Mouse (Mus musculus): ENCODE results near the gene Eif4ebp2. TPM values are rescaled to one million over a fixed set of nuclear protein-coding genes. Genes with fewer than 3 reads are reported as not detected.

The Eif4ebp2 gene
- polyA plus RNA-seq, 1 experiment from 2014 or later, result 46.9 TPM

DNA sequence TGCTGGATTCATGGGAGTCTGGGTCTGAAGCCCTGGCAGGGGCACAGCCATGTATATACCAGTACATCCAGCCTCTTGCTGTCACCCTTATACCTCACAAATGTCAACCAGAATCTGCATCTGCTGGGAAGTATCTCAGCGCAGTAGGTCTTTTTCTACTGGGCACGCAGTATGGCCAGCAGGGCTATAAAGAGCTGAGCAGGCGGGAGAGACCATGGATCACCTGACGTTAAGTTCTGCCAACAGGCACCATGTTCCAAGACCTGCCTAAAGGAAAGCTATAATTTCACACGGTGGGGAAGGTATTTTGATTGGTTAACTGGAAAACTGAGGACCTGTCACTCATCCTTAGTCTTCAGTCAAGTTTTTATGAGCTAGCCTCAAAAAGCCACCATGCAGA, 23.4 kb downstream of the Eif4ebp2 start:
- peaks cover 8% of the 10 kb centered on the region for H3K4me1 ChIP-seq (ENCODE audit: control insufficient read depth, insufficient read depth, low read length)

DNA sequence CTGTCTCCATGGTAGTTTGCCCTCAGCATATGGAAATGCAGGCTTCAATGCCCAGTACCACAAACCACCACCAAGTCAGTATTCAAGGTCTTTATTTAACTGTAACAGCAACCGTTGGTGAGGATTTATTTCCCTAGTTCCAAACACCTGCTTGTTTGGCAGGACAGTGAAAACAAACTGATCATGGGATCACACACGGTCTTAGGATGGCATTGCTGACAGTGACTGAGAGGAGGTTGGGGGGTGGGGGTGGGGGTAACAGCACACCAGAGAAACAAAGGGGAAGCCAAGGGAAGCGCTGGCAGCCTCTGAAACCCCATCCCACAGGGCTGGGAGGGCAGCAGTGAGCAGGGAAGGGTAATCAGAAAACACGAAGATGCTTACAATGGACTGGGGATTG, 24.0 kb downstream of the Eif4ebp2 start:
- ATAC-seq (ENCODE audit: low read depth) (no peak), DNase-seq (ENCODE audit: low spot score) (no peak)
- Histone ChIP-seq H3K4me1 (ENCODE audit: control insufficient read depth, insufficient read depth, low read length) (peaks cover 8% of the 10 kb centered on the region), H3K9ac (ENCODE audit: low read depth, low read length) (no peak overlapping the region), H3K27me3 (replicated peaks; ENCODE audit: control insufficient read depth, insufficient read depth, low read length) (no peaks in the 10 kb centered on the region), H3K9me3 (ENCODE audit: control insufficient read depth, low read length) (no peaks in the 10 kb centered on the region), H3K4me2 (ENCODE audit: low read depth, low read length) (no peak overlapping the region), H3K36me3 (ENCODE audit: control insufficient read depth, insufficient read depth, low read length) (peaks cover 41% of the 10 kb centered on the region), H3K27ac (replicated peaks; ENCODE audit: low read depth, low read length) (no peak overlapping the region), H3K4me3 (ENCODE audit: low read depth, low read length) (no peak overlapping the region)
- 63% methylated on average over 4 of the region's 4 CpGs for WGBS

More for the DNA sequence above, 23.4 kb downstream of the Eif4ebp2 start:
- no peak for DNase-seq (ENCODE audit: low spot score)
- ATAC-seq (ENCODE audit: low read depth), result no peak
- 86% methylated on average over 5 of the region's 5 CpGs for WGBS
- Histone ChIP-seq H3K4me2 (ENCODE audit: low read depth, low read length) (no peak overlapping the region), H3K27ac (replicated peaks; ENCODE audit: low read depth, low read length) (no peak overlapping the region), H3K9ac (ENCODE audit: low read depth, low read length) (no peak overlapping the region), H3K4me3 (ENCODE audit: low read depth, low read length) (no peak overlapping the region), H3K9me3 (ENCODE audit: control insufficient read depth, low read length) (no peaks in the 10 kb centered on the region), H3K36me3 (ENCODE audit: control insufficient read depth, insufficient read depth, low read length) (peaks cover 47% of the 10 kb centered on the region), H3K27me3 (replicated peaks; ENCODE audit: control insufficient read depth, insufficient read depth, low read length) (no peaks in the 10 kb centered on the region)

DNA sequence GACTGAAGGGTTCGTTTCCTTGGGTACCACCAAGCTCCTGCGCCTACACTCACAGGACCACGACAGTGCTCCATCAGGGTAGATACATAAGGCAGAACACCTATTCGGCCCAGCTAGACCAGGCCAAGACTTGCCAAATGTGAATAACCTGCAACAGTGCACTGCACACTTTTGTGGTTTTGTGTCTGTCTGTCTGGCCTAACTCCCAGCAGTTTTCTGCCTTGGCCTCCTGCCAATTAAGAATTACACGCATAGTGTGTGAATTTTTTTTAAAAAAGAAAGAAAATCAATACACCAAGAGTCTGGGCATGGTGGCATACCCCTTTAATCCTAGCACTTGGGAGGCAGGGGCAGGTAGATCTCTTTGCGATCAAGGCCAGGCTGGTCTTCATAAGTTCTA, 24.5 kb downstream of the Eif4ebp2 start:
- ATAC-seq (ENCODE audit: low read depth) (no peak), DNase-seq (ENCODE audit: low spot score) (no peak)
- Histone ChIP-seq H3K36me3 (ENCODE audit: control insufficient read depth, insufficient read depth, low read length) (peaks cover 36% of the 10 kb centered on the region), H3K4me2 (ENCODE audit: low read depth, low read length) (no peak overlapping the region), H3K27ac (replicated peaks; ENCODE audit: low read depth, low read length) (no peak overlapping the region), H3K4me1 (ENCODE audit: control insufficient read depth, insufficient read depth, low read length) (peaks cover 8% of the 10 kb centered on the region), H3K4me3 (ENCODE audit: low read depth, low read length) (no peak overlapping the region), H3K27me3 (replicated peaks; ENCODE audit: control insufficient read depth, insufficient read depth, low read length) (no peaks in the 10 kb centered on the region), H3K9me3 (ENCODE audit: control insufficient read depth, low read length) (no peaks in the 10 kb centered on the region), H3K9ac (ENCODE audit: low read depth, low read length) (no peak overlapping the region)
- 86% methylated on average over 6 of the region's 6 CpGs for WGBS

DNA sequence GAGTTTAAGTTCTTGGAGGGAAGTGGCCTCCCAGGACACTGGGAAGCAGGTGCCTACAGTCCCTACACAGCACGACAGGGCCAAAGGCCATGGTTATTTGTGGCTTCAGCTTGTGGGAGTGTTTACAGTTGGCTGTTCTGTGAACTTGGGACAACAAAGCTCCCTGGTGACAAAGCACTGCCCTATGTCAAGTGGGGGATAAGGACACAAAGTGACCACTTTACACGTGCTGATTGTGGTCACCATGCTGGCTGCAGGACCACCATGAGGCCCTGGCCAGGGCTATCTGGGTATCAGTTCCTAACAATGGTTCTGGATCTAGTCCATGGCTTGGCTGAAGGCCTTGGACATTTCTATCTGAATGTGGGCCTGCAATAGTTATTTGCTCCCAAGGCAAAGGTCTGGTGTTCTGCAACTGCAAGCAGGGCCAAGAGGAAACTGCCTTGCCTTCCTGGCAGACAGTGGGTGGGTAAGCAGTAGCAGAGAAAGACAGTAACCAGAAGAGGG, 26.2 kb downstream of the Eif4ebp2 start:
- H3K9ac ChIP-seq (ENCODE audit: low read depth, low read length), result no peak overlapping the region
- H3K4me2 ChIP-seq (ENCODE audit: low read depth, low read length), result no peak overlapping the region
- no peaks in the 10 kb centered on the region for H3K9me3 ChIP-seq (ENCODE audit: control insufficient read depth, low read length)
- H3K27me3 ChIP-seq (replicated peaks; ENCODE audit: control insufficient read depth, insufficient read depth, low read length), result no peaks in the 10 kb centered on the region
- H3K4me3 ChIP-seq (ENCODE audit: low read depth, low read length), result no peak overlapping the region
- DNase-seq (ENCODE audit: low spot score), result no peak
- H3K36me3 ChIP-seq (ENCODE audit: control insufficient read depth, insufficient read depth, low read length), result peaks cover 27% of the 10 kb centered on the region
- ATAC-seq (ENCODE audit: low read depth), result no peak
- 53% methylated on average over 2 of the region's 2 CpGs for WGBS
- H3K4me1 ChIP-seq (ENCODE audit: control insufficient read depth, insufficient read depth, low read length), result peaks cover 8% of the 10 kb centered on the region
- no peak overlapping the region for H3K27ac ChIP-seq (replicated peaks; ENCODE audit: low read depth, low read length)

- H3K9ac ChIP-seq (ENCODE audit: low read depth, low read length), result no peak overlapping the region
- H3K4me1 ChIP-seq (ENCODE audit: control insufficient read depth, insufficient read depth, low read length), result peaks cover 8% of the 10 kb centered on the region
- no peak for DNase-seq (ENCODE audit: low spot score)
- ATAC-seq (ENCODE audit: low read depth), result no peak
- peaks cover 14% of the 10 kb centered on the region; the same call in 1 of the 2 replicates for H3K36me3 ChIP-seq (ENCODE audit: control insufficient read depth, insufficient read depth, low read length)
- no peaks in the 10 kb centered on the region for H3K9me3 ChIP-seq (ENCODE audit: control insufficient read depth, low read length)
- no peak overlapping the region for H3K27ac ChIP-seq (replicated peaks; ENCODE audit: low read depth, low read length)
- peaks cover 10% of the 10 kb centered on the region for H3K27me3 ChIP-seq (replicated peaks; ENCODE audit: control insufficient read depth, insufficient read depth, low read length)
- H3K4me3 ChIP-seq (ENCODE audit: low read depth, low read length), result no peak overlapping the region
- no peak overlapping the region for H3K4me2 ChIP-seq (ENCODE audit: low read depth, low read length)
- WGBS, result 78% methylated on average over 2 of the region's 2 CpGs
Observed at GRCm38 (mm10) chr10:61425047-61425446, 27.4 kb downstream of the Eif4ebp2 start.

DNA sequence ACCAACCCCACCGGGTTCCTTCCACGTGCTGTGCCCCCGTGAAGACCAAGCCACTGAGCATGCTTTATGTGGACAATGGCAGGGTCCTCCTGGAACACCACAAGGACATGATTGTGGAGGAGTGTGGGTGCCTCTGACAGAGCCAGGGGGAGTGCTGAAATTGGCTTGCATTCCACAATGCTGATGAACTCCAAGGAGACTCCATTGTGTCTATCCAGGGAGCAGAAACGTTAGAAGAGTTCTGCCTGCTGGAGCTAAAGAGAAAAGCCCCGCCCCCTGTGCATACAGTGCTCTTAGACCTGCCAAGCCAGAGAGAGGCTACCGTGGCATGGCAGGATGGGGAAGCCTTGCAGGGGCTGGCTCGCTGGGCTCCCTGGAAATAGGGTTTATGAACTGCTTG, 28.0 kb downstream of the Eif4ebp2 start:
- 0 out of 2 replicates have a peak, but pooled peaks have one; percentile 47 for ATAC-seq (ENCODE audit: low read depth)

DNA sequence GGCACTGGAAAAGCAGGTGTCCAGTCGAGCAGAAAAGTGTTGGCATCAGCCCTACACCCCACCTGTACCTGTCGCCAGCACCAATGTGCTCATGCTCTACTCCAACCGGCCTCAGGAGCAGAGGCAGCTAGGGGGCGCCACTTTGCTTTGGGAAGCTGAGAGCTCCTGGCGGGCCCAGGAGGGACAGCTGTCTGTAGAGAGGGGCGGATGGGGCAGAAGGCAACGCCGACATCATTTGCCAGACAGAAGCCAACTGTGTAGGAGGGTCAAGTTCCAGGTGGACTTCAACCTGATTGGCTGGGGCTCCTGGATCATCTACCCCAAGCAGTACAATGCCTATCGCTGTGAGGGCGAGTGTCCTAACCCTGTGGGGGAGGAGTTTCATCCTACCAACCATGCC, 29.2 kb downstream of the Eif4ebp2 start:
- Histone ChIP-seq H3K27me3 (replicated peaks; ENCODE audit: control insufficient read depth, insufficient read depth, low read length) (peaks cover 27% of the 10 kb centered on the region), H3K27ac (replicated peaks; ENCODE audit: low read depth, low read length) (no peak overlapping the region), H3K4me2 (ENCODE audit: low read depth, low read length) (no peak overlapping the region), H3K4me1 (ENCODE audit: control insufficient read depth, insufficient read depth, low read length) (peaks cover 13% of the 10 kb centered on the region), H3K9ac (ENCODE audit: low read depth, low read length) (no peak overlapping the region), H3K4me3 (ENCODE audit: low read depth, low read length) (no peak overlapping the region), H3K36me3 (ENCODE audit: control insufficient read depth, insufficient read depth, low read length) (no peaks in the 10 kb centered on the region), H3K9me3 (ENCODE audit: control insufficient read depth, low read length) (no peaks in the 10 kb centered on the region)
- ATAC-seq (ENCODE audit: low read depth), result no peak
- no peak for DNase-seq (ENCODE audit: low spot score)
- WGBS, result 32% methylated on average over 10 of the region's 10 CpGs

More for the DNA sequence above, 28.0 kb downstream of the Eif4ebp2 start:
- Histone ChIP-seq H3K4me3 (ENCODE audit: low read depth, low read length) (no peak overlapping the region), H3K27ac (replicated peaks; ENCODE audit: low read depth, low read length) (no peak overlapping the region), H3K9me3 (ENCODE audit: control insufficient read depth, low read length) (no peaks in the 10 kb centered on the region), H3K4me2 (ENCODE audit: low read depth, low read length) (peak overlapping the region; percentile 15; the same call in 1 of the 2 replicates), H3K36me3 (ENCODE audit: control insufficient read depth, insufficient read depth, low read length) (peaks cover 9% of the 10 kb centered on the region; the same call in 1 of the 2 replicates), H3K9ac (ENCODE audit: low read depth, low read length) (no peak overlapping the region), H3K27me3 (replicated peaks; ENCODE audit: control insufficient read depth, insufficient read depth, low read length) (peaks cover 15% of the 10 kb centered on the region), H3K4me1 (ENCODE audit: control insufficient read depth, insufficient read depth, low read length) (peaks cover 8% of the 10 kb centered on the region)
- DNase-seq (ENCODE audit: low spot score), result peak; percentile 74
- 28% methylated on average over 7 of the region's 7 CpGs for WGBS

GRCm38 (mm10) chr10:61422861-61423260, 29.6 kb downstream of the Eif4ebp2 start:
- no peak overlapping the region for H3K4me3 ChIP-seq (ENCODE audit: low read depth, low read length)
- H3K4me2 ChIP-seq (ENCODE audit: low read depth, low read length), result no peak overlapping the region
- 84% methylated on average over 11 of the region's 12 CpGs for WGBS
- ATAC-seq (ENCODE audit: low read depth), result no peak
- peaks cover 17% of the 10 kb centered on the region for H3K4me1 ChIP-seq (ENCODE audit: control insufficient read depth, insufficient read depth, low read length)
- H3K36me3 ChIP-seq (ENCODE audit: control insufficient read depth, insufficient read depth, low read length), result no peaks in the 10 kb centered on the region
- H3K27me3 ChIP-seq (replicated peaks; ENCODE audit: control insufficient read depth, insufficient read depth, low read length), result peaks cover 32% of the 10 kb centered on the region
- H3K9me3 ChIP-seq (ENCODE audit: control insufficient read depth, low read length), result no peaks in the 10 kb centered on the region
- DNase-seq (ENCODE audit: low spot score), result no peak
- no peak overlapping the region for H3K9ac ChIP-seq (ENCODE audit: low read depth, low read length)
- H3K27ac ChIP-seq (replicated peaks; ENCODE audit: low read depth, low read length), result no peak overlapping the region

DNA sequence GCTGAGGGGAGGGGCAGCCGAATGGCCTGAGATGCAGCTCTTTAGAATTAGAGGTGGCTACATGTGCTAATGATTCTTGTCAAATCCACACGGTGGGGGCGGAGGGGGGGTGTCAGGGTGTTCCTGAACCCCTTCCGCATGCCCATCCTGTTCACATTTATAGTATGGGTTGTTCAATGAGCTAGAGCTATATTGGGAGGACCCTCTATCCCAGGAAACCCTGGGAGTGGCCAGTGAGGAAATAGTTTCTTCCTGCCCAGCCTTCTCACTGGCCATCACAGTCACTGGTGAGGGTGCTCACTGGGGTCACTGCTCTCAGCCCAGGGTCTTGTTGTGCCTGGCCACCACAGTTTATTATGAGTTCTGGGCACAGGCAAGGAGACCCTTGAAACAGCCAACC, 32.5 kb downstream of the Eif4ebp2 start:
- Histone ChIP-seq H3K4me2 (ENCODE audit: low read depth, low read length) (no peak overlapping the region), H3K36me3 (ENCODE audit: control insufficient read depth, insufficient read depth, low read length) (no peaks in the 10 kb centered on the region), H3K4me3 (ENCODE audit: low read depth, low read length) (no peak overlapping the region)

More for the DNA sequence above, 32.5 kb downstream of the Eif4ebp2 start:
- Histone ChIP-seq H3K9me3 (ENCODE audit: control insufficient read depth, low read length) (no peaks in the 10 kb centered on the region), H3K9ac (ENCODE audit: low read depth, low read length) (no peak overlapping the region), H3K4me1 (ENCODE audit: control insufficient read depth, insufficient read depth, low read length) (peaks cover 17% of the 10 kb centered on the region), H3K27ac (replicated peaks; ENCODE audit: low read depth, low read length) (no peak overlapping the region), H3K27me3 (replicated peaks; ENCODE audit: control insufficient read depth, insufficient read depth, low read length) (peaks cover 54% of the 10 kb centered on the region)
- no peak for ATAC-seq (ENCODE audit: low read depth)
- WGBS, result 74% methylated on average over 4 of the region's 4 CpGs
- DNase-seq (ENCODE audit: low spot score), result no peak
